Mouse (Mus musculus): ENCODE data around the gene P3h4. TPM values are rescaled to one million over a fixed set of nuclear protein-coding genes. Genes with fewer than 3 reads are reported as not detected.

The P3h4 gene
- total and polyA plus RNA-seq, 3 experiments: 13.4 to 29.7 (median 16.8) TPM

DNA sequence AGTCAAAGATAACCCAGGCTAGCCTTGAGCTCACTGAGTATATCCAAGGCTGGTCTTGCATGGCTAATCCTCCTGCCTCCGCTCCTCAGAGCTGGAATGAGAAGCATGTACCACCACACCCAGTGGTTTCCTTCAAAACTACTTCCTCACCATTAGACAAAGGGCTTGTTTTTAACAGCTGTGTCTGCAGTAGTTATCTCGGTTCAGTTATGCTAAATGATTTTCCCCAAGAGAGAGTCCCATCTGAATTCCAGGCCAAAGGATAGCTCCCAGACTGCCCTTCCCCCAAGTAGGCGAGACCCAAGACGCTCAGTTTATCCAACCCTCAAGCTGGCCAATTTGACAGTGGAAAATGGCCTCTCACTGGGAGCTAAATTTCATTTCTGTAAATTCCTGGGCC, 38.6 kb downstream of the P3h4 start:
- H3K79me2 ChIP-seq (replicated peaks; ENCODE audit: control insufficient read depth, insufficient read depth, low read length): no peaks in the 10 kb centered on the region; the same call in 1 of the 2 replicates
- H3K4me3 ChIP-seq: no peak overlapping the region
- H3K36me3 ChIP-seq (ENCODE audit: control insufficient read depth, insufficient read depth, low read length): peaks cover 28% of the 10 kb centered on the region
- peak; percentile 45; the same call in 1 of the 2 replicates for TF ChIP-seq POLR2A (IDR thresholded peaks at IDR 0.05; ENCODE audit: insufficient read depth, low read depth, low read length)
- no peak for TF ChIP-seq EP300 (IDR thresholded peaks at IDR 0.05; ENCODE audit: insufficient read depth, low read depth, low read length)
- TF ChIP-seq CTCF (IDR thresholded peaks at IDR 0.05): no peak
- no peak overlapping the region for H3K9ac ChIP-seq (ENCODE audit: low read depth, low read length)
- intact Hi-C loops (cut with DNase I): loop anchor here (1.0 kb wide), 1 partner anchor 10 kb away; no protein-coding TSS in a partner anchor
- DNase-seq: peak in 1 of 2 experiments; percentile 52
- H3K27ac ChIP-seq: peak overlapping the region; percentile 72
- H3K27me3 ChIP-seq (ENCODE audit: control insufficient read depth, insufficient read depth, low read length): no peaks in the 10 kb centered on the region
- H3K4me1 ChIP-seq (ENCODE audit: control insufficient read depth, insufficient read depth, low read length): peaks cover 19% of the 10 kb centered on the region
- 39% methylated on average over 4 of the region's 4 CpGs for WGBS

DNA sequence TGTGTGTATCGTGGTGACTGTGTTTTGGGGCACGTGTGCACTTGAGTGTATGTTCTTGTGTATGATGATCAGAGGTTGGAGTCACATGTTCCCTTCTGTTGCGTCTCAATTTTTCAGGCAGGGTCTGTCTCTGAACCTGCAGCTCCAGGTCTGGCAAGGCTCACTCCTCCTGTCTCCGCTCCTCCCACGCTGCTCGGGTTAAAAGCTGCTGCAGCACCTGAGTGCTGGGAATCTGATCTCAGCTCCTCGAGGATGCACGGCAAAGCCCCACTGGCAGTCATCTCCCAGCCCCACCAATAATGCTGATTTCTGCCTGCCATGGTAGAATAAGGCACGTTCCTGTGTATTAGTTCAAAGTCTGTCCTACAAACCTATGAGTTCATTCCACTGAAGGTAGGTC, 39.5 kb downstream of the P3h4 start:
- Histone ChIP-seq H3K27ac (peak overlapping the region; percentile 65), H3K4me1 (ENCODE audit: control insufficient read depth, insufficient read depth, low read length) (peaks cover 20% of the 10 kb centered on the region), H3K4me3 (no peak overlapping the region), H3K9ac (ENCODE audit: low read depth, low read length) (no peak overlapping the region), H3K79me2 (replicated peaks; ENCODE audit: control insufficient read depth, insufficient read depth, low read length) (no peaks in the 10 kb centered on the region; the same call in 1 of the 2 replicates), H3K27me3 (ENCODE audit: control insufficient read depth, insufficient read depth, low read length) (no peaks in the 10 kb centered on the region), H3K36me3 (ENCODE audit: control insufficient read depth, insufficient read depth, low read length) (peaks cover 24% of the 10 kb centered on the region)
- 91% methylated on average over 9 of the region's 9 CpGs for WGBS
- intact Hi-C loops (cut with DNase I): no loop called here
- TF ChIP-seq CTCF (IDR thresholded peaks at IDR 0.05) (no peak), EP300 (IDR thresholded peaks at IDR 0.05; ENCODE audit: insufficient read depth, low read depth, low read length) (no peak), POLR2A (IDR thresholded peaks at IDR 0.05; ENCODE audit: insufficient read depth, low read depth, low read length) (no peak)
- no peak for DNase-seq

GRCm38 (mm10) chr11:100371981-100372558, 42.6 kb downstream of the P3h4 start:
- intact Hi-C loops (cut with DNase I): no loop called here
- H3K27me3 ChIP-seq (ENCODE audit: control insufficient read depth, insufficient read depth, low read length): no peaks in the 10 kb centered on the region
- no peaks in the 10 kb centered on the region; the same call in 1 of the 2 replicates for H3K79me2 ChIP-seq (replicated peaks; ENCODE audit: control insufficient read depth, insufficient read depth, low read length)
- peaks cover 17% of the 10 kb centered on the region for H3K36me3 ChIP-seq (ENCODE audit: control insufficient read depth, insufficient read depth, low read length)
- TF ChIP-seq POLR2A (IDR thresholded peaks at IDR 0.05; ENCODE audit: insufficient read depth, low read depth, low read length) (no peak), EP300 (IDR thresholded peaks at IDR 0.05; ENCODE audit: insufficient read depth, low read depth, low read length) (no peak), CTCF (IDR thresholded peaks at IDR 0.05) (no peak)
- H3K4me1 ChIP-seq (ENCODE audit: control insufficient read depth, insufficient read depth, low read length): peaks cover 19% of the 10 kb centered on the region
- WGBS: 77% methylated on average over 8 of the region's 8 CpGs
- H3K27ac ChIP-seq: no peak overlapping the region
- DNase-seq: no peak
- H3K9ac ChIP-seq (ENCODE audit: low read depth, low read length): no peak overlapping the region
- no peak overlapping the region for H3K4me3 ChIP-seq

DNA sequence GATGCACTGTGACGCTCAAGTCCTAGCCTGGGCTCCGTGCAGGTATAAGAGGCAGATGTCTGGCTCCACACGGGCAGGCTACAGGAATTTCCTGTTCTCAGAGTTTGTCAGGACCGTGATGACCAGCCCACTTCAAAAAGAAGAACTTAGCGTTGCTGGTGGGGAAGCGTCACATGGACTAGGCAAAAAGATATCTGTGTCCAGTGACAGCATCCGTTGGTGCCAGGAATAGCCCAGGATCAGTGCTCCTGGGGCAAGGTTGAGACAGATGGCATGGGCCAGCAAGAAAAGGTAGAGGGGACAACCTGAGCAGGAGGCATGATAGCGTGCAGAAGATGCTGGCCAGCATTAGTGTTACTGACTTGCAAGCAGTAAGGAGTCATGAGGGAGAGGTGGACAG, 44.8 kb downstream of the P3h4 start:
- no peak for TF ChIP-seq CTCF (IDR thresholded peaks at IDR 0.05)
- TF ChIP-seq EP300 (IDR thresholded peaks at IDR 0.05; ENCODE audit: insufficient read depth, low read depth, low read length): no peak
- no peak for TF ChIP-seq POLR2A (IDR thresholded peaks at IDR 0.05; ENCODE audit: insufficient read depth, low read depth, low read length)
- intact Hi-C loops (cut with DNase I): loop anchor here (2.0 kb wide), 1 partner anchor 17 kb away; no protein-coding TSS in a partner anchor
- DNase-seq: no peak
- Histone ChIP-seq H3K4me3 (no peak overlapping the region), H3K79me2 (replicated peaks; ENCODE audit: control insufficient read depth, insufficient read depth, low read length) (no peaks in the 10 kb centered on the region), H3K9ac (ENCODE audit: low read depth, low read length) (no peak overlapping the region), H3K27ac (peak overlapping the region; percentile 5; the same call in 1 of the 2 replicates), H3K27me3 (ENCODE audit: control insufficient read depth, insufficient read depth, low read length) (no peaks in the 10 kb centered on the region), H3K4me1 (ENCODE audit: control insufficient read depth, insufficient read depth, low read length) (peaks cover 9% of the 10 kb centered on the region), H3K36me3 (ENCODE audit: control insufficient read depth, insufficient read depth, low read length) (peaks cover 5% of the 10 kb centered on the region; the same call in 1 of the 2 replicates)
- 43% methylated on average over 8 of the region's 8 CpGs for WGBS

- H3K27me3 ChIP-seq (ENCODE audit: control insufficient read depth, insufficient read depth, low read length): no peaks in the 10 kb centered on the region
- H3K36me3 ChIP-seq (ENCODE audit: control insufficient read depth, insufficient read depth, low read length): peaks cover 5% of the 10 kb centered on the region; the same call in 1 of the 2 replicates
- H3K9ac ChIP-seq (ENCODE audit: low read depth, low read length): no peak overlapping the region
- no peak for DNase-seq
- H3K79me2 ChIP-seq (replicated peaks; ENCODE audit: control insufficient read depth, insufficient read depth, low read length): no peaks in the 10 kb centered on the region
- no peak for TF ChIP-seq POLR2A (IDR thresholded peaks at IDR 0.05; ENCODE audit: insufficient read depth, low read depth, low read length)
- no peak overlapping the region for H3K4me3 ChIP-seq
- H3K4me1 ChIP-seq (ENCODE audit: control insufficient read depth, insufficient read depth, low read length): peaks cover 9% of the 10 kb centered on the region
- intact Hi-C loops (cut with DNase I): loop anchor here (2.0 kb wide), 1 partner anchor 18 kb away; no protein-coding TSS in a partner anchor
- no peak overlapping the region; the same call in 1 of the 2 replicates for H3K27ac ChIP-seq
- 62% methylated on average over 7 of the region's 7 CpGs for WGBS
Observed at GRCm38 (mm10) chr11:100369145-100369544, 45.5 kb downstream of the P3h4 start.

DNA sequence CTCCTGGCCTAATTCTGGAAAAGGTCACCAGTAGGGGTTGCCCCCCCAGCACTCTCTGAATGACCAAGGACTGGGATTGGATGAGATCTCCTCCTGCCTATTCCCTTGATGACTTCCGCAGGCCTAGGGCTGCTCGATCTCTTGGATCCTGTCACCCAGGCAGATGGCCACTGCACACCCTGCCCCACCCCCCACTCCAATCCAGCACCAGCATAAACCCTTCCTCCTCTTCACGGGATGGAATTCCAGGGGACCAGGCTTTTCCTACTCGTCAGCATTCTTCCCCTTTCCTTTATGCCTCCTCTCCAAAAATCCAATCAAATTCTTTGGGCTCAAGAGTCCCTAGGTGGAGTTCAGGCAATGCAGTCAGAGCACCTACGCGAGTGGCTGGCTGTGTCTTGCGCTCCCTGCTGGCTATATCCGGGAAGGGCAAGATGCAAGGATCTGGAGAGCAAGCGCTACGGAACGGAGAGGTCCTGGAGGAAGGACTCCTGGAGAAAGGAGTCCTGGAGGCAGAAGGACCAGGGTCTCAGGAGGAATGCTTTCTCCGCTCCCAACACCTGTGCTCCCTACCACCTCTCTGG, 51.6 kb downstream of the P3h4 start:
- WGBS: 9% methylated on average over 12 of the region's 12 CpGs
- no peak overlapping the region for H3K27ac ChIP-seq
- H3K36me3 ChIP-seq (ENCODE audit: control insufficient read depth, insufficient read depth, low read length): no peaks in the 10 kb centered on the region
- no peak overlapping the region for H3K4me3 ChIP-seq
- intact Hi-C loops (cut with DNase I): loop anchor here (1.0 to 5.0 kb wide), 3 partner anchors 45 to 194 kb away; partner anchors contain the start of gene Klhl11
- no peak overlapping the region for H3K9ac ChIP-seq (ENCODE audit: low read depth, low read length)
- H3K4me1 ChIP-seq (ENCODE audit: control insufficient read depth, insufficient read depth, low read length): peaks cover 7% of the 10 kb centered on the region
- no peaks in the 10 kb centered on the region for H3K27me3 ChIP-seq (ENCODE audit: control insufficient read depth, insufficient read depth, low read length)
- H3K79me2 ChIP-seq (replicated peaks; ENCODE audit: control insufficient read depth, insufficient read depth, low read length): no peaks in the 10 kb centered on the region
- TF ChIP-seq POLR2A (IDR thresholded peaks at IDR 0.05; ENCODE audit: insufficient read depth, low read depth, low read length): no peak
- 0 out of 2 replicates have a peak, but pooled peaks have one; percentile 52 for TF ChIP-seq EP300 (IDR thresholded peaks at IDR 0.05; ENCODE audit: insufficient read depth, low read depth, low read length)
- peak; percentile 90 for TF ChIP-seq CTCF (IDR thresholded peaks at IDR 0.05)
- DNase-seq: peak; percentile 71 to 79

Data from heart, adult 2 months (tissue).